Mouse (Mus musculus): ENCODE data around the gene Slc25a29. TPM values are rescaled to one million over a fixed set of nuclear protein-coding genes. Genes with fewer than 3 reads are reported as not detected.

Slc25a29 gene
- polyA plus RNA-seq, 1 experiment from 2014 or later, result 11.9 TPM

DNA sequence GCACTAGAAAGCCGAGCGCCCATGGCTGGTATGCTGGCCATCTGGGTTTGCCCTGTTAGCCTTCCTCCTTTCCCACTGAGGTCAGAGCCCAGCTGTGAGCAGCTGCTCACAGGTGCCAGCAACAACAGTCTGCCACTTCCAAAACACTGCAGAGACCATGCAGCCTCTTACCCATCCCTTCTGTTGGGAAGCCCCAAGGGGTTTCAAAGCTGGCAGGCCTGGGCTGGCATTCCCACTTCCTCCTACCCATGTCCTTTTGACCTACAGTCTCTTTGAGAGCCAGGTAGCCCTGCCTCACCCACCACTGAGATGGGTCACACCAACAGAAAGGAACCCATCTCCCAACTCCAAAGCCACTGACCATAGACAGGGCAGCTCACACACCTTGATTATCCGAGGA is 2.3 kb downstream of the Slc25a29 start:
- DNase-seq (ENCODE audit: low spot score) (no peak), ATAC-seq (replicated peaks; ENCODE audit: insufficient number of reproducible peaks, low FRiP score, low TSS enrichment, low read depth) (no peak)
- Histone ChIP-seq H3K4me2 (ENCODE audit: low read depth, low read length) (no peak overlapping the region), H3K4me3 (ENCODE audit: low read depth, low read length) (no peak overlapping the region), H3K36me3 (replicated peaks; ENCODE audit: control insufficient read depth, insufficient read depth, low read depth, low read length) (no peaks in the 10 kb centered on the region), H3K9ac (replicated peaks; ENCODE audit: low read length) (no peak overlapping the region), H3K27me3 (ENCODE audit: control insufficient read depth, insufficient read depth, low read length) (no peaks in the 10 kb centered on the region), H3K27ac (replicated peaks; ENCODE audit: low read depth, low read length) (no peak overlapping the region), H3K9me3 (replicated peaks; ENCODE audit: control insufficient read depth, low read length) (no peaks in the 10 kb centered on the region), H3K4me1 (ENCODE audit: control insufficient read depth, insufficient read depth, low read length) (peaks cover 3% of the 10 kb centered on the region; the same call in 1 of the 2 replicates)
- WGBS, result 88% methylated on average over 3 of the region's 3 CpGs

DNA sequence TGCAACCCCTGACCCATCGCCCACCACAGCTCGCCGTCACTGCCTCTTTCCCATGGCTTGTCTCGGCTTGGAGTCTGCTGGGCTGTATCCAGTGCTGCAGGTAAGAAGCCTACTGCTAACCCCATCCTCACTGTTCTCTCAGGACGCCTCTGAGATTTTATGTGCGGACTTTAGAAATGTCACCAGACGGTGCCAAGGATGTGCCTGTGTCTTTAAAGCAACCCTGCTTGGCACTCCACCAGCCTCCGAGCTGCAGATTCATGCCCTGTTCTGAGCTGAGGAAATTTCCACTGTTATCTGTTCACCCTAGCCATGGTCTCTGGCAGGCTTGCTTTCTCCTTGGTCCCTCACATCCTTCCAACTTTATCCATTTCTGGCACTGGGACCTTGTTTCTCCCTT is 2.8 kb downstream of the Slc25a29 start:
- H3K4me2 ChIP-seq (ENCODE audit: low read depth, low read length), result no peak overlapping the region
- no peaks in the 10 kb centered on the region for H3K36me3 ChIP-seq (replicated peaks; ENCODE audit: control insufficient read depth, insufficient read depth, low read depth, low read length)
- ATAC-seq (replicated peaks; ENCODE audit: insufficient number of reproducible peaks, low FRiP score, low TSS enrichment, low read depth), result no peak
- DNase-seq (ENCODE audit: low spot score), result no peak
- no peaks in the 10 kb centered on the region for H3K27me3 ChIP-seq (ENCODE audit: control insufficient read depth, insufficient read depth, low read length)
- no peak overlapping the region for H3K27ac ChIP-seq (replicated peaks; ENCODE audit: low read depth, low read length)
- H3K9me3 ChIP-seq (replicated peaks; ENCODE audit: control insufficient read depth, low read length), result no peaks in the 10 kb centered on the region
- H3K9ac ChIP-seq (replicated peaks; ENCODE audit: low read length), result no peak overlapping the region
- no peak overlapping the region for H3K4me3 ChIP-seq (ENCODE audit: low read depth, low read length)
- H3K4me1 ChIP-seq (ENCODE audit: control insufficient read depth, insufficient read depth, low read length), result peaks cover 3% of the 10 kb centered on the region; the same call in 1 of the 2 replicates
- 87% methylated on average over 8 of the region's 8 CpGs for WGBS

GRCm38 (mm10) chr12:108831966-108832643 is 3.6 kb downstream of the Slc25a29 start:
- DNase-seq (ENCODE audit: low spot score), result no peak
- no peak for ATAC-seq (replicated peaks; ENCODE audit: insufficient number of reproducible peaks, low FRiP score, low TSS enrichment, low read depth)
- no peak overlapping the region for H3K4me2 ChIP-seq (ENCODE audit: low read depth, low read length)
- H3K36me3 ChIP-seq (replicated peaks; ENCODE audit: control insufficient read depth, insufficient read depth, low read depth, low read length), result peaks cover under 1% of the 10 kb centered on the region; the same call in 1 of the 2 replicates
- no peak overlapping the region for H3K27ac ChIP-seq (replicated peaks; ENCODE audit: low read depth, low read length)
- H3K4me1 ChIP-seq (ENCODE audit: control insufficient read depth, insufficient read depth, low read length), result no peaks in the 10 kb centered on the region; the same call in 1 of the 2 replicates
- H3K9me3 ChIP-seq (replicated peaks; ENCODE audit: control insufficient read depth, low read length), result no peaks in the 10 kb centered on the region
- WGBS, result 72% methylated on average over 9 of the region's 9 CpGs
- H3K4me3 ChIP-seq (ENCODE audit: low read depth, low read length), result no peak overlapping the region
- no peaks in the 10 kb centered on the region for H3K27me3 ChIP-seq (ENCODE audit: control insufficient read depth, insufficient read depth, low read length)
- H3K9ac ChIP-seq (replicated peaks; ENCODE audit: low read length), result no peak overlapping the region

GRCm38 (mm10) chr12:108830358-108830757 is 5.3 kb downstream of the Slc25a29 start:
- peaks cover 2% of the 10 kb centered on the region; the same call in 1 of the 2 replicates for H3K36me3 ChIP-seq (replicated peaks; ENCODE audit: control insufficient read depth, insufficient read depth, low read depth, low read length)
- H3K4me2 ChIP-seq (ENCODE audit: low read depth, low read length), result no peak overlapping the region
- H3K9me3 ChIP-seq (replicated peaks; ENCODE audit: control insufficient read depth, low read length), result no peaks in the 10 kb centered on the region
- DNase-seq (ENCODE audit: low spot score) (no peak), ATAC-seq (replicated peaks; ENCODE audit: insufficient number of reproducible peaks, low FRiP score, low TSS enrichment, low read depth) (no peak)
- 83% methylated on average over 6 of the region's 6 CpGs for WGBS
- H3K4me1 ChIP-seq (ENCODE audit: control insufficient read depth, insufficient read depth, low read length), result no peaks in the 10 kb centered on the region; the same call in 1 of the 2 replicates
- no peaks in the 10 kb centered on the region for H3K27me3 ChIP-seq (ENCODE audit: control insufficient read depth, insufficient read depth, low read length)
- H3K27ac ChIP-seq (replicated peaks; ENCODE audit: low read depth, low read length), result no peak overlapping the region
- no peak overlapping the region for H3K9ac ChIP-seq (replicated peaks; ENCODE audit: low read length)
- H3K4me3 ChIP-seq (ENCODE audit: low read depth, low read length), result no peak overlapping the region

- Histone ChIP-seq H3K9me3 (replicated peaks; ENCODE audit: control insufficient read depth, low read length) (no peaks in the 10 kb centered on the region), H3K4me2 (ENCODE audit: low read depth, low read length) (no peak overlapping the region), H3K27ac (replicated peaks; ENCODE audit: low read depth, low read length) (no peak overlapping the region), H3K4me1 (ENCODE audit: control insufficient read depth, insufficient read depth, low read length) (no peaks in the 10 kb centered on the region; the same call in 1 of the 2 replicates), H3K4me3 (ENCODE audit: low read depth, low read length) (no peak overlapping the region), H3K9ac (replicated peaks; ENCODE audit: low read length) (no peak overlapping the region), H3K27me3 (ENCODE audit: control insufficient read depth, insufficient read depth, low read length) (no peaks in the 10 kb centered on the region), H3K36me3 (replicated peaks; ENCODE audit: control insufficient read depth, insufficient read depth, low read depth, low read length) (peaks cover 2% of the 10 kb centered on the region; the same call in 1 of the 2 replicates)
- WGBS, result 81% methylated on average over 5 of the region's 5 CpGs
- ATAC-seq (replicated peaks; ENCODE audit: insufficient number of reproducible peaks, low FRiP score, low TSS enrichment, low read depth), result no peak
- no peak for DNase-seq (ENCODE audit: low spot score)
Observed at GRCm38 (mm10) chr12:108829636-108830035, 6.0 kb downstream of the Slc25a29 start.

DNA sequence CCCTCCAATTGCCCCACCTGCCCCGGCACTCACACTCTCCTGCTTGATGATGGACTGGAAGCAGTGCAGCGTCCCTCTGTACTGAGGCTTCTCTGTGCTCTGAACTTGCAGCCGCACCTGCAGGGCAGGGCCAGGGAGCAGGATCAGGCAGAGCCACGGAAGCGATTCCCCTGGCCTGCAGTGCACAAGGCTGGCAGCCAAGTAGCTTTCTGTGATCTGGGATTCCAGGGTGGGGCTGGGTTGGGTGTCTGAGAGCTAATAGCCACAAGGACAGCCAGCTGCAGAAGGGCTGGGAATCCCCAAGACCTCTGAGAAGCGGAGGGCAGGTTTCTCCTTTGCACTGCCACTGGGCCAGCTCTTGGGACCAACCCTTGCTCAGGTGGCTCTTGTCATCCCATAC is 8.0 kb downstream of the Slc25a29 start:
- DNase-seq (ENCODE audit: low spot score) (no peak), ATAC-seq (replicated peaks; ENCODE audit: insufficient number of reproducible peaks, low FRiP score, low TSS enrichment, low read depth) (no peak)
- Histone ChIP-seq H3K4me2 (ENCODE audit: low read depth, low read length) (no peak overlapping the region), H3K9ac (replicated peaks; ENCODE audit: low read length) (no peak overlapping the region), H3K27ac (replicated peaks; ENCODE audit: low read depth, low read length) (no peak overlapping the region), H3K4me1 (ENCODE audit: control insufficient read depth, insufficient read depth, low read length) (no peaks in the 10 kb centered on the region), H3K27me3 (ENCODE audit: control insufficient read depth, insufficient read depth, low read length) (no peaks in the 10 kb centered on the region), H3K4me3 (ENCODE audit: low read depth, low read length) (no peak overlapping the region), H3K36me3 (replicated peaks; ENCODE audit: control insufficient read depth, insufficient read depth, low read depth, low read length) (peaks cover 2% of the 10 kb centered on the region; the same call in 1 of the 2 replicates), H3K9me3 (replicated peaks; ENCODE audit: control insufficient read depth, low read length) (no peaks in the 10 kb centered on the region)
- 97% methylated on average over 6 of the region's 6 CpGs for WGBS

DNA sequence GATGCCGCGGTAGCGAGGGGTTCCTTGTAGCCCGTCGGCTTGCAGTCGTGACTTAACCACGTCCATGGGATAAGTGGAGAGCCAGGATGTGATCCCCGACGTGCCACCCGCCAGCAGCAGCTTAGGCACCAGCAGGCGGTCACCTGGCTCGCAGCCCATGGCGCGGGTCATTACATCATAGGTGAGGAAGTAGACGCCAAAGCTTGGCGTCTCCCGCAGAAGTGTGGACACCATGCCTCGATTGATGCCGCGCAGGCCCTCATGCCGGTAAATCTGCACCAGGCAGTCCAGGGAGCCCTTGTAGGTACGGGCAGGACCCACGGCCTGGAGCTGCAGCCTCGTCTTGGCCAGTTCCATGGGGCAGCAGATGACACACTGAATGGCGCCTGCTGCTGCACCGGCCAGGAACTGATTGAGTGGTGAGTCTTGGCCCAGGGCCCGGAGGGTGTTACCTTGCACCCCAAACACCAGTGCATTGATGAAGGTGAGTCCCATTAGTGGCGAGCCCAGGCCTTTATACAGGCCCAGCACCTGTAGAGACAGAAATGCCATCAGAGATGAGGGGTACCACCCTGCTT is 8.6 kb downstream of the Slc25a29 start:
- Histone ChIP-seq H3K4me1 (ENCODE audit: control insufficient read depth, insufficient read depth, low read length) (no peaks in the 10 kb centered on the region), H3K4me3 (ENCODE audit: low read depth, low read length) (no peak overlapping the region), H3K9ac (replicated peaks; ENCODE audit: low read length) (no peak overlapping the region), H3K27ac (replicated peaks; ENCODE audit: low read depth, low read length) (no peak overlapping the region), H3K9me3 (replicated peaks; ENCODE audit: control insufficient read depth, low read length) (no peaks in the 10 kb centered on the region), H3K27me3 (ENCODE audit: control insufficient read depth, insufficient read depth, low read length) (no peaks in the 10 kb centered on the region), H3K36me3 (replicated peaks; ENCODE audit: control insufficient read depth, insufficient read depth, low read depth, low read length) (peaks cover 2% of the 10 kb centered on the region; the same call in 1 of the 2 replicates), H3K4me2 (ENCODE audit: low read depth, low read length) (no peak overlapping the region)
- no peak for DNase-seq (ENCODE audit: low spot score)
- WGBS, result 95% methylated on average over 28 of the region's 28 CpGs
- no peak for ATAC-seq (replicated peaks; ENCODE audit: insufficient number of reproducible peaks, low FRiP score, low TSS enrichment, low read depth)

DNA sequence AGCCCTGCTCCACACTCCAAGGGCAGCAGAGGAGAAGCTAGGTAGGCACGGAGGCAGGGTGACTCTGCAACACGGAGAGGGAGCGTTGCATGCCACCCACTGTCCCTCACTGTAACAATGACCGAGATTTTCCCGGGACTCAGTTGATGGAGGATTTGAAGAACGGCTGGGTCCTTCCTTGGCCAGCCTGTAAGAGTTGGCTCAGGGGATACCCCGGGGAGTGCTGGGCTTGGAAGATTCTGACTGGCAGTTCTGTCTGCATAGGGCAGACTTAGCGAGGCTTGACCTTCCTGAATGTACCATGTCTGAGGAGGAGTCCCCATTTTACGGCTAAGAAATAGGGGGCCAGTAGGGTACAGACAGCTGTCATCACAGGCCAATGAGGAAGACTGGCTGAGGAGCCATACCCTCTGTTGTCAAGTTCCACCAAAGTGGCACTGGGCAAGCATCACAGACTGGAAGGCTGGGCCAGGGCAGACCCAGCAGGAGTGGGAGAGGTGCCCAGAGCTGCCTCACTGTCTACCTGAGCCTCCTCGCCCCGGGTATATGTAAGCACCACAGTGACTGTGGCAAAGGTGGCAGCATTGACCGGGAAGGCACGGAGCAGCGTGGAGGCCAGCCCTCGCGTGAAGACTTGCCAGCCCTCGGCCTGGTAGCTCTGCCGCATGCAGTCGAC is 9.3 kb downstream of the Slc25a29 start:
- WGBS, result 94% methylated on average over 19 of the region's 19 CpGs
- Histone ChIP-seq H3K27me3 (ENCODE audit: control insufficient read depth, insufficient read depth, low read length) (no peaks in the 10 kb centered on the region), H3K36me3 (replicated peaks; ENCODE audit: control insufficient read depth, insufficient read depth, low read depth, low read length) (peaks cover 2% of the 10 kb centered on the region; the same call in 1 of the 2 replicates), H3K27ac (replicated peaks; ENCODE audit: low read depth, low read length) (no peak overlapping the region), H3K4me1 (ENCODE audit: control insufficient read depth, insufficient read depth, low read length) (no peaks in the 10 kb centered on the region), H3K4me2 (ENCODE audit: low read depth, low read length) (no peak overlapping the region), H3K9ac (replicated peaks; ENCODE audit: low read length) (no peak overlapping the region), H3K9me3 (replicated peaks; ENCODE audit: control insufficient read depth, low read length) (no peaks in the 10 kb centered on the region), H3K4me3 (ENCODE audit: low read depth, low read length) (no peak overlapping the region)
- no peak for DNase-seq (ENCODE audit: low spot score)
- no peak for ATAC-seq (replicated peaks; ENCODE audit: insufficient number of reproducible peaks, low FRiP score, low TSS enrichment, low read depth)

Data from embryonic facial prominence, embryonic 11.5 days (tissue).